In genomic region chr2:32087606-32088005, GRCm38 (mm10) we compare ENCODE assay signal across 14 mouse cellular contexts.
"Had no signal": no experiment of that assay in that cellular context is flagged by ENCODE, and none has a peak within 500 bp of the region (broad histone marks: within the 10 kb centered on the region; RNA-seq: fewer than 3 reads in every experiment).

No protein-coding gene starts in this region.

- H3K36me3 ChIP-seq: limb, embryonic 12.5 days; limb, embryonic 15.5 days had no signal

- H3K27ac ChIP-seq: kidney, postnatal 0 days; layer of hippocampus, adult 2 months; limb, embryonic 12.5 days; limb, embryonic 15.5 days; stomach, postnatal 0 days had no signal

- DNase-seq: kidney, postnatal 25 days; layer of hippocampus, adult 9-11 months; lung, adult 2 months; lung, postnatal 14 days; lung, postnatal 4 days; thymus, adult 18-20 months; thymus, postnatal 36 days had no signal

- H3K9me3 ChIP-seq: limb, embryonic 12.5 days; limb, embryonic 15.5 days had no signal

- H3K9ac ChIP-seq: limb, embryonic 12.5 days; limb, embryonic 15.5 days had no signal

- H3K4me2 ChIP-seq: liver, embryonic 11.5 days; midbrain, embryonic 11.5 days had no signal
